Mouse (Mus musculus): Measurements from ENCODE around the gene Trpm1.

Trpm1 gene

DNA sequence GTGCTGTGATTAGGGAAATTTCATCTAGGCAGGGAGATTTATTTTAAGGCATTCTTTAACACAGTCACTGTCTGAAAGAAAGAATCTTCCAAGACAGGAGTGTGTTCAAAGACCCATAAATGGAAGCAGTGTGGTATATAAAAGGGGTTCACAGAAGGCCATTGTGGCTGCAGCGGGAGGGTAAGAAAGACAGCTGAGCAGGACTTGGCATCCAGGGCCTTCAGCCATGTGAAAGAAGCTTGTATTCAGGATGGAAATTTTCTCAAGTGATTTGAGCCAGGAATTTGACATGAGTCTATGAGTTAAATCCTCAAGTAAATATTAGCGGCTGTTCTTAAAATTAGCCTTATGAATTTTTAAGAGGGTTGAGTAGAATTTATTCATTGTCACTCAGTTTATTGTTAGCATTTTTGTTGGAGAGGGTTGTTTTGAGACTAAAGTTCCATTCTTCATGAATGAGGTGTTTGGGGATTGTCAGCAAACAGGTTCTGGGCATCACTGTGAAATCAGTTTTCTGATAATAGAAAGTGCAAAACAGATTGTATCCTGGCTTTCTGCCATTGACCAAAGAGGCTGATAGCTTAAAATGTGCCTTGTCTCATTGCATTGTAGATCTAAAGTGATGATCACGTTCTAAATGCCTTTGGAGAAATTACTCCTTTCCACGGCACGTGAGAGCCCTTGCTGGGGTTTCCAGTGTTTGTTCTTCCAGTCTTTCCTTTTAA is 142.8 kb downstream of the Trpm1 start:
- no peak for DNase-seq

DNA sequence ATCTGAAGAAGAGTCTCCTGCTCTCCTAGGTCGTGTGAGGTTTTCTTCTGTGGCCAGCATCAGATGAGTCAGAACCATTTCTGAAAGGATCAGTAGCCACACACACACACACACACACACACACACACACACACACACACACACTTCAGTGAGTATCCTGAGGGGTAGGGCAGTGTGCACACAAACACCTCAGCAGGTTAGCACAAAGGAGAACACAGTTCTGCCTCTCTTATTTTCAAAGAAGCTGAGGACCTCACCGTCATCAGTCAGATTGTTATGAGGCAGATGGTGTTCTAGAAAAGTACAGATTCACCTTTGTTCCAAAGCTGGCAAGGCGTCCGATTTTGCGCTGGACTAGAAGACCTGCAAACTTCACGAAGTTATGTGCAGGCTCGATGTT is 156.6 kb downstream of the Trpm1 start:
- DNase-seq = no peak

DNA sequence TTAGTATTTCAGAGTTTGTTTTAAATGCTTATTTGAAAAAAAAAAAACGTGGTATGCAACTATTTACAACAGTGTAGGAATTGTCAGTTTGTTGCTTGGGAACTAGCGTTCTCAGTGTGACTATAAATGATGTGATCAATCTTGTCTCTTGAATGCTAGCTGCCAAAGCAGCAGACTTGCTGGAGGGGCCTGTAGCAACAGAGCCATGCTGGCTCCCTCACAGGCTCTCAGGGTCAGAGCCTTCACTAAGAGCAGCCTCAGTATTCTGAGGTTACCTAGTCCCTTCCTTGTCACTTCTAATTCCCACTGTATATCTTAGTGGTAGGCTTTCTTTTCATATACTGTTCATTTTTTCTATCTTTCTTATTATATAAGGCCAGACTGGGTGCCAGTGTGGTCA is 157.1 kb downstream of the Trpm1 start:
- DNase-seq = no peak

DNA sequence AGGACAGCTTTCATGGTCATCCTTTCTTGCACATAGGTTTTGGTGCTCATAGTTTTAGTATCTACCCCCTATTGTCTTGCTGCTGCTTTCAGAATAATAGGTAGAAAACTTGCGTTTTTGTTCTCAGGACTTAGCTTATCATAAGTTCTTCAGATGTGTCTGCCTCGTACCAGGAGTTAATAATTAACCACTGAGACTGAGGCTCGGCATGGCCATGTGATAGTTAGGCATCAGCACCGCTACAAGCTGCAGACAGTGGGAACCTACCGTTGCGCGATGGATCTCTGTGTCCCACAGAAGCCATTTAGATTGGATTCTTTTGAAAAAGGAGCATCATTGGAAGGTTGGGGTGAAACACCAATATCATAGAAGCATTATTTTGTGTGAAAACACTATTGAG is 159.2 kb downstream of the Trpm1 start:
- DNase-seq = no peak

Measured in thymus, postnatal 4 days (tissue).